Mouse (Mus musculus): ENCODE measurements around the gene Thoc3.

Gene Thoc3

DNA sequence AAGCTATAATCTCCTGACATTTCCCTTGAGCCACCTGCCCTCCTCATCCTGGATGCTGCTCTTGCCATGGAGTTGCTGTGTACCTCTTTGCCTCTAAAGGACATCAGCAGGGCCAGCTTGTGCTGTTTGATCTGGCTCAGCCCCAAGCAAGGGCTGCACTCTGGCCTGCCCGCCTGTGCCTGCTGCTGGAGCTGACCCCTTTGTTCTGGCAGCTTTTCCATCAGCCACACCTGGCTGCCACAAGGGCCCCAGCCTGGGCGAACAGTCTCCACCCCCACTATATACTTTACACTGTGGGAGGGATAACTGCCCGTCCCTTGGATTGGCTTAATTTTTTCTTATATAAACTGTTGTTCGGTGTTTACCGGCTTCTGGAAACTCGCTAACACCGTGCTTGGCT is 28.7 kb downstream of the Thoc3 start:
- no peak for DNase-seq

DNA sequence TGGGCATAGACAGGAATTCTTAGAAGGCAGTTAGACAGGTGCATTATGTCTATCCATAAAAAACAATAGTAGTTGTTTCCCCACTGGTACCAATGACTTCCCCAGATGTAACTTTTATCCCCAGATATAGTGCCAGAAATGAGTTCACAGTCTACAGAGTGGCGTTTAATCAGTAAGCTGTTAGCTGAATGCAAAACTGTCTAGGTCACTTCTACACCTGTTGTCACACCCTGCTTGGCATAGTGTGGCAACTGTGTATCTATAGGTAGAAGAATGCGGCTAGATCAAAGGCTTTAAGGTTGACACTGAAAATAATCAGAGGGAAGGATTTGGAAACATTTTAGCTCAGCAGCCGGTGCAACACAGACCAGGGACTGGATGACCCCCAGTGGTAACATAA is 29.8 kb downstream of the Thoc3 start:
- no peak for DNase-seq

DNA sequence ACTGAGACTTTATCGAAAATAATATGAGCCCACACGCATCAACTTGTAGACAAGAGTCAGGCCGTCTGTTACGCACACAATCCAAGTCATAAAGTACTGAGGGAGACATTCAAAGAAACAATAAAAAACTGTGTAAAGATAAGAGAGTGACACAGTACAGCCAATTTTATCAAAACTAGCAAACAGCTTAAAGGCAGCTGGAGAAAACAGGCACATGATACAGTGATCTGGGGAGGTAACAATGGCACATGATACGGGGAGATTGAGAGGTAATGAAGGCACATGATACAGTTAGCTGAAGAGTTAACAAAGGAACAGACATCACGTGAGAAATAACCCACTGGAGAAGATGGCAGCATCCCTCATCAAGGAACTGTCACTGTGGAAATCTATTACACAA is 31.6 kb downstream of the Thoc3 start:
- no peak for DNase-seq

DNA sequence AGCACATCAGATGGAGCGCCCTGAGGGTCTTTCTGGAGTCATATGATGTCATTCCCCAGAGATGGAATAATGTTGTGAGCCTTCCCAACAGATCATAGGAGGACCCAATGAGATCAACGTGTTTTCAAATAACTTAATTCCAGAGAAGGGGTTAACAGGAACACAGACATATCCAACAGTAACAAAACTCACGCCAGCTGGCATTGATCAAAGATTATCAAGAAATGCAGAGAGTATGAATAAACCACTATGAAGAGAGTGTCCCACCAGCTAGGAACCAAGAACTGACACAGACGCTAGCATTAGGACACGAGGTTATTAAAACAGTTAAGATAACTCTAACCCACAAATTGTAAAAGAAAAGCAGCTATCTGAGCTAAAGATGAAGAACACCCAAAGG is 32.0 kb downstream of the Thoc3 start:
- no peak for DNase-seq

DNA sequence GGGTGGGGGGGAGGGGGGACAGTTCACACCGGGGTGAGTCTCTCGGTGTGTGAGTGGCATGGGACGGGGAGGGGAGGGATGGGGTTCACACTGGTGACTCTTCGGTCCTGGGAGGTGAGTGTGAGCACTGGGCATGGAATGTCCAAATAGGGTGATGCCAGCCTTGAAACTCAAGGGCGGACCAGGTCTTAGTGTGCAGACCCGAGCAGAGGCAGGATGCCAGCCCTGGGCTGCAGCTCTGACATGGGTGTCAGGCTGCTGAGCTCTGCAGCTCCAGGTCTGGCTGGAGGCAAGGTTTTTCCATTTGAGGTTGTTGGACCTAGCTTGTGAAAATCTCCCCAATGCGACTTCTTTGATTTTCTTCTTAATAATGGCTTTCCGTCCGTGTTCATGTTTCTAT is 37.5 kb downstream of the Thoc3 start:
- no peak for DNase-seq

DNA sequence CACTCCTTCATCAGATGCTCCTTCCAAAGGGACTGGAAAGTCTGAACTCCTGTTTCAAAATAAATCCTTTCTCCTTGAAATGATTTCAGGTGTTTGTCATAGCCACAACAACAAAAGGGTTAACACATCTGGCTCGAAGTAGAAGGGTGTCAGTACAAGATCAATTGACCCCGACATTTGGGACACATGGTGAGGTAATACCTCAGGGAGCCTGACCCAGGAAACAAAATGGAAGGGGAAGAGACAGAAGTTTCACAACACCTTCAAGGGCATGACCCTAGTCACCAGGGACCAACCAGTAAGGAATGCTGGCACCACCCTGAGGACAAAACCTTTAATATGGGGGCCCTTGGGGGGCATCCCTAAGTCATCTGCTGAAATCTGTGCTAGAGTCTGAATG is 38.6 kb downstream of the Thoc3 start:
- DNase-seq, result no peak

DNA sequence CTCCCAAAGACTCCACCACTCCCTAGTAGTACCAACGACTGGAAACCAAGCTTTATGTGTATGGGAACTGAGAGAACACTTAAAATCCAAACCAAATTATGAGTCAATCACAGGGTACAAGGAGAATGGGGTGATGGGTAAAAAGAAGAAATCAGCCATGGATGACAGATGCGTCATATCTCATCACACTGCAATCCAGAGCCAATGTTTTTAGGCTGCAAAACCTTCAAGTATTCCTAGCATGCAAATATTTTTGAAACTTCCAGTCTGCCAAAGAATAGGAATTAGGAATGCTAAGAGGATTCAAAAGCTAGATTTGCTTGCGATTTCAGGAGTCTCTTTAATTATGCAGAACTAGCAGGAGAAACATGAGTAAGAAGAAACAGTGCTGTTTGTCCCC is 39.9 kb downstream of the Thoc3 start:
- DNase-seq, result no peak

DNA sequence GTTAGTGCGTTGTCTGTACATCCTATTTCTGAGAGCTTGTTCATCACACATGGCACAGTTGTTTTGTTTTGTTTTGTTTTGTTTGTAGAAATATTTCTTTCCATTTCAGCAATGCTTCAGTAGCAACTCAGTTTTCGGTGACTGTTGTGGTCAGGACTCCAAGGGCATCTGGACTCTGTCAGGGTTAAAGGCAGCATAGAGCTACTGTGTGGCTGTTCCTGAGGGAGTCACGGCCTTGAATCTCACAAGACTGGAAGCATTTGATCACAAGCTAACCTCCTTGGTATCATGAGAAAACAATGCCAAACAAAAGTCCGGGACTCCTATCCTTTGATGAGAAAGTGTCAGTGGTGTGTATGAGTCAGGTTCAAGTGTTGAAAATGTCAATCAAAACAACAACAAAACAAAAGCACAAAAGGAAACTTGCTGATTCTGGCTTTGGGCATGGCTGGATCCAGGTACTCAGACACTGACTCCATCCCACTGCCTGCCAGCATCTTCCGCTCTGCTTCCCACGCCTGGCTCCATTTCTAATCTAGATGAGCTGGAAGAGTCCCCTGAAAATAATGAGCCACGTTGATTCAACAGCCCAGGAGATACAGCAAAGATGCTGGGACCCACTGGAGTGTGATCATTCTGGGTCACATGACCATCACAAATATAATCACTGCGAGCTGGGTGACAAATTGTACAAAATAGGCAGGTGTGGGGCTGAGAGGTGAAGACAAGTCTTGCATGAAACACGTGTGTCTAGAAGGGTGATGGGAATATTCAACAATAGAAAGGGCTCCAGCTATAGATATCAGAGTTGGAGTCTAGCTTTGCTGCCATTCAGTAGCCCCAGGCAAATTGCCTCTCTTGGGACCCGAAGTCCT is 41.6 kb downstream of the Thoc3 start:
- no peak for DNase-seq

DNA sequence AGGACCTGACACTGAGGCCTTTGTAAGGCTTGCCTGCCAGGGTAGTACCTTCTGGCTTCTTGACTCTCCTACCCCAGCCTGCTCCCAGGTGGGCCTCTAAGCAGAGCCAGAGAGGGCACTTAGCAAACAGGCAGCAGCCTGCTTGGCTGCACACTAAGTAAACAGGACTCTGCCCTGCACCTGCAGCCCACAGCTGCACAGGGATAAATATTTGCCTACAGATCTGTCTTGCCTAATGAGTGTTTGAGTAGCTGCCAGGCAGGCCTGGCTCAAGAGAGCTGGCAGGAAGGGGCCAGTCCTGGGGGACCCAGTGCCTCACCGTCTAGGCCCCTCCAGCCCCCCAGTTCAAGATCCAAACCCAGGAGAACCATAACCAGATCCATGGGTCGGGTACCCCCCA is 43.4 kb downstream of the Thoc3 start:
- peak in 1 of 2 experiments; percentile 36 for DNase-seq

DNA sequence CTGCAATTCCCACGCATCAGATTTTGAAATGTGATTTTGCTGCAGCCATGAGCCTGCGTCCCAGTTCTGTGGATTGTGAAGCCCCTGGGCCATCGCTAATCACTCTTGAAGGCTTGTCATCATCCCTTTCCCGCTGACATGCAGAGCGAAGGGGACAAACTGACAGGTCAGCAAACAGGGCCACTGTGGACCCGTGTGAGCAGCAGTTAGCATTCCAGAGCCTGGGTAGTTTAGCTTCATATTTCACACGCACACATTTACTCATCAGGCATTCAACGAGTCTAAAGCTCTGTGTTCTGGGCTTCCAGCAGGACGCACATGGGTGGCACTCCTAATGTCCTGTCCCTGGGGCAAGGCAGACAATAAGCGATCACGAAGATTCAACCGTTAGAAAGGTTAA is 48.4 kb downstream of the Thoc3 start:
- no peak for DNase-seq

DNA sequence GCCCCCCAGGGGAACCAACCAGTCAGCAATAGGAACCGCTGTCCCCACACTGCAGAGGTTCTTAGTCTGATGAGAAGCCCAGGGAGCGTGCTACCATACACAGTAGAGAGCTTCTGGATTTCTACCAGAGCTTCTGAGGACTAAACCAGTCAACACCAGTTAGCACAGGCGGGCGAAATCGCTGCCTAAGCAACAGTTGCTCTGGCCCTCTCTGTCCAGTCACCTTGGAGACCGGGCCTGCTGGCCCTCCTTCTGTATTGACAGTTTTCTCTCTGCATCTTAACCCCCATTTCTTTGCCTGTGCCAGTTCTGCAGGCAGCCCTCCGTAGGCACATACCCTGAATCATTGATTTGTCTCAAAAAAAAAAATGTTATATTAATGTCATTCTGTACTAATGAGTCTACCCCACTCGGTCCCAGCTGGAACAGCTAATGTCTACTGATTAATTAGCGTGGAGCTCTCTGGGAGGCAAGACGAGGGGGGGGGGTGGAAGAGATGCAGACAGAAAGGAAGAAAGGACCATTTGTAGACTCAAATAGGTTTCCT is 49.8 kb downstream of the Thoc3 start:
- no peak for DNase-seq

DNA sequence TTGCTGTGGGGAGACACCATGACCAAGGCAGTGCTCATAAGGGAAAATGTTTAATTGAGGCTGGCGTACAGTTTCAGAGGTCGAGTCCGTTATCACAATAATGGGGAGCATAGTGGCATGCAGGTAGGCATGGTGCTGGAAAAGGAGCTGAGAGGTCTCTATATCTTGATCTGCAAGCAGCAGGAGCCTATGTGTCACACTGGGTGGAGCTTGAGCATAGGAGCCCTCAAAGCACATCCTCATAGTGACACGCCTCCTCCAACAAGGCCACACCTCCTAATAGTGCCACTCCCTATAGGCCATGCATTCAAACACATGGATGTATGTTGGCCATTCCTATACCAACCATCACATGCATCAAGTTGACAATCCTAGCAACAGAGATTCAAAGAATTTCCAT is 53.6 kb downstream of the Thoc3 start:
- DNase-seq, result no peak

DNA sequence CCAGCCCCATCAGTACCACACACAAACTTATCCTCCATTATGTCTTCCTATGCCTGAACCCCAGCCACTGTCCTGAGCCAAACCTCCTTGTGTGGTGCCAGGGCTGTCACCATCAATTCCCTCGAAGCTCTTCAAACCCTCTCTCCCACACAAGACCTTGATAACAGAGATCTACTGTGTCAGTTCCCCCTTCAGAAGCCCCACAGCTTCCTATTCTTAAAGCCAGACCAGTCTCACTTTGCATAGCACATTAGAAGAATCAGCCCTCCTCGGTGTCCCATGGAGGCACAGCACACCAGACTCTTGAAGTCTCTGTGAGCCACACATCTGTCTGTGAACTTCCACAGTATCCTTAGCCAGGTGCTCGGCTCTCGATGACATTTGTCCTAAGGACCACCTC is 55.9 kb downstream of the Thoc3 start:
- no peak for DNase-seq

DNA sequence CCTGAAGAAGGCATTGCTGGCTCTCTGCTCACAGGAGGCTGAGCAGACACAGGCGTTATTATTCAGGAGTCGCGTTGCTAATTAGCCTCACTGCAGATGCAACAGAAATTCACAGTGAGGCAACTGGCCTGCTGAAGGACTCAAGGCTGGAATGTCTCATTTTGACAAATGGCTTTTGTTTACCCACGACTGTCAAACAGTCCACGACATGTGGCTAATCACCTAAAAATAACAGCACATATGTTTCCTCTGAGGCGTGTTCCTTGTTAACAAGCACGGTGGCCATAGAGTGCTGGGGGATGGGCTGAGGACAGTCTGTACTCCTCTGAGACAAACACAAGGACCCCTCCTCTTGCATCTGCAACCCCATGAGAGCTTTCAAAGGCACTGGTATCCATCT is 56.4 kb downstream of the Thoc3 start:
- no peak for DNase-seq

DNA sequence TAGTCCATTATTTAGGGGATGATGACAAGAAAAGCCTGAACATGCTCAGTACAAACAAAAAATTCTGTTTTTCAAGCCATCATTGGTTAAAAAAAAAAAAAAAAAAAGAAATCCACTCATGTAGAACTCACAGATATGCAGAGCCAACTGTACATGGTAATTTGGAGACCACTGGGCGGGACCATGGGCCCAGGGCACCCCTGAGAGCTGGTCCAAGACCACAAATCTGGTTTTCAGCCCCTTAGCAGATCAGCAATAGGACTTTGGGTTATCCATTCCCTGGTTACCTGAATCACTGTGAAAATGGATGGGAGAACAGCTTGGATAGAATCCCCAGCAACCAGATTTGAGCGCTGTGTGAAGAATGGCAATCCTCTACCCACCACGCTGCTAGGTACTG is 57.0 kb downstream of the Thoc3 start:
- no peak for DNase-seq
